Mouse (Mus musculus) lung, embryonic 15.5 days (tissue): Measurements from ENCODE around the gene Hsd3b5. TPM values are rescaled to one million over a fixed set of nuclear protein-coding genes. Genes with fewer than 3 reads are reported as not detected.

Experiments
- polyA plus RNA-seq: library from polyadenylated mRNA; unstranded; fragments of >200 nt; fragmentation: Nextera tagmentation; extraction: Ambion mirVana; gene quantifications from 2 replicates; pipeline ENCODE4 v1.2.1, GENCODE M21; 2015

Gene Hsd3b5
- polyA plus RNA-seq, 1 experiment from 2014 or later = not detected

Other genes starting within 250 kb of the Hsd3b5 start
- gene Zfp697, start 247.8 kb downstream of the Hsd3b5 start, polyA plus RNA-seq = 7.9 and 8.0 TPM in 2 replicates
- not detected in 2 replicates for gene Gm4450, start 173.1 kb downstream of the Hsd3b5 start, polyA plus RNA-seq
- 0.11 TPM in 1 of 2 replicates, not detected in the other for gene Hsd3b4, start 119.7 kb downstream of the Hsd3b5 start, polyA plus RNA-seq
- gene Gm10681, start 41.4 kb downstream of the Hsd3b5 start, polyA plus RNA-seq = 0.11 TPM in 1 of 2 replicates, not detected in the other
- gene Hsd3b2, start 94.3 kb upstream of the Hsd3b5 start, polyA plus RNA-seq = 0.04 and 0.07 TPM in 2 replicates
- gene Hsd3b3, start 132.9 kb upstream of the Hsd3b5 start, polyA plus RNA-seq = not detected in 2 replicates
- gene Hsd3b6, start 184.2 kb upstream of the Hsd3b5 start, polyA plus RNA-seq = 3.0 and 3.4 TPM in 2 replicates
- gene Hsd3b1, start 229.5 kb upstream of the Hsd3b5 start, polyA plus RNA-seq = 0.25 TPM in 1 of 2 replicates, not detected in the other